Mouse (Mus musculus) gastrocnemius, adult 2 months (tissue): ENCODE data around the gene Whamm. TPM values are rescaled to one million over a fixed set of nuclear protein-coding genes. Genes with fewer than 3 reads are reported as not detected.
A peak's percentile ranks its signal among the peaks of the same experiment; 100 is the strongest.

Experiments used
- DNase-seq: peaks from one replicate; pipeline ENCODE4 v3.0.0; 2022
- H3K27ac ChIP-seq: fragments of 200-600 bp; 2 replicates; pipeline ENCODE4 v1.8.1; 2022; ENCODE audit warnings: mild to moderate bottlenecking
- H3K4me3 ChIP-seq: fragments of 200-600 bp; 2 replicates; pipeline ENCODE4 v1.8.1; 2022; ENCODE audit warnings: mild to moderate bottlenecking, moderate library complexity
- CTCF ChIP-seq: fragments of 200-600 bp; IDR thresholded peaks from 2 replicates; pipeline ENCODE4 v1.8.1; 2022; ENCODE audit warnings: antibody characterized with exemption, mild to moderate bottlenecking, moderate library complexity
- intact Hi-C: fragments of 180-260 bp; cut with DNase I; formaldehyde crosslinking; loops from one replicate; pipeline ENCODE4 v1.15.1; 2025
- total RNA-seq, 2 experiments: library from RNA; stranded (reverse); gene quantifications; 2 replicates each; pipeline ENCODE4 v1.2.3; 2021

The Whamm gene
- total RNA-seq, 2 experiments from 2014 or later, result 6.9 to 11.2 TPM

DNA sequence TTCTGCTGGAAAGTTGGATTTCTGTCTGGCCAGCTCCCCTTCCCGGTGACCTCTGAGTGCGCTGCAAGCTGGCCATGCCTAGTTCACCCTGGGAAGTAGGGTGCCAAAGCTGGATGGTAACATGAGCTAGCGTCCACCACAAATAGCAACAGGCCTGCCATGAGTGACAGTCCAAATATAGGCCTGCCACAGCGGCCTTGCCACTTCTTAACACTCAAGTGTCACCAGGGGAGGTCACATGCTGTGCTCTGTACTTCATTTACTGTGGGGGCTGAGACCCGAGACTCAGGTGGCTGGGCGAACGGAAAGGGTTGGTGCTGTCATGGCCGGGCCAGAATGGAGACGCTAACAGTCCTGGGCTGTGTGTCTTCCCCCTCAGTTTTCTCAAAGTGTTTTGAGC is 4.2 kb upstream of the Whamm start, which contains the start of gene Fsd2:
Gene Fsd2, minus strand, starts transcription at position 53 of the 400 bp plus-strand sequence.
- no peak for TF ChIP-seq CTCF
- peak; percentile 87 for DNase-seq
- H3K27ac ChIP-seq, result peak within 1 kb of the TSS; percentile 93
- H3K4me3 ChIP-seq, result peak within 1 kb of the TSS; percentile 73
- intact Hi-C loops, result no loop called here

GRCm38 (mm10) chr7:81567396-81567795 is 3.7 kb upstream of the Whamm start:
- peak overlapping the region; percentile 45 for H3K4me3 ChIP-seq
- intact Hi-C loops, result no loop called here
- H3K27ac ChIP-seq, result peak overlapping the region; percentile 93

GRCm38 (mm10) chr7:81569851-81570250 is 1.2 kb upstream of the Whamm start:
- Histone ChIP-seq H3K4me3 (no peak overlapping the region), H3K27ac (peak overlapping the region; percentile 99)
- intact Hi-C loops, result loop anchor here (2.0 kb wide), 1 partner anchor 47 kb away; no protein-coding TSS in a partner anchor
- no peak for TF ChIP-seq CTCF
- no peak for DNase-seq

More at GRCm38 (mm10) chr7:81567396-81567795, 3.7 kb upstream of the Whamm start:
- no peak for DNase-seq
- no peak for TF ChIP-seq CTCF

- intact Hi-C loops, result loop anchor here (2.0 kb wide), 1 partner anchor 47 kb away; no protein-coding TSS in a partner anchor
- no peak for TF ChIP-seq CTCF
- no peak for DNase-seq
- no peak overlapping the region for H3K4me3 ChIP-seq
- H3K27ac ChIP-seq, result peak overlapping the region; percentile 99
These were observed 795 bp upstream of the Whamm start for GRCm38 (mm10) chr7:81570271-81570670.

DNA sequence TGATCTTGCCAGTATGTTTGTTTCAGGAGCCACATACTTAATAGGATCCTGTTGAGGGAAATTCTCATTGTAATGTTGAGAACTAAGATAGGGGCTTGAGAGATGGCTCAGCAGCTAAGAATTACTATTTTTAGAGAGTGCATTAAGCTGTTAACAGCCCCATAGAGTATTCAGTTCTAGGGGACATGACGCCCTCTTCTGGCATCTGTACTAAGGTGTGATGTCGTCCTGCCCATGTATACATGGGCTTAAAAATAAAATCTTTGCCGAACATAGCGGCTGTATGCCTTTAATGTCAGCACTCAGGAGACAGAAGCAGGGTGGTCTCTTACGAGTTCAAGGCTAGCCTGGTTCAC is 336 bp upstream of the Whamm start:
- Histone ChIP-seq H3K4me3 (peak overlapping the region; percentile 96), H3K27ac (peak overlapping the region; percentile 99)
- DNase-seq, result no peak
- intact Hi-C loops, result loop anchor here (2.0 kb wide), 1 partner anchor 48 kb away; no protein-coding TSS in a partner anchor
- peak; percentile 41; the same call in 1 of the 2 replicates for TF ChIP-seq CTCF

- intact Hi-C loops, result loop anchor here (2.0 kb wide), 1 partner anchor 49 kb away; no protein-coding TSS in a partner anchor
- peak overlapping the region; percentile 99 for H3K27ac ChIP-seq
- no peak for TF ChIP-seq CTCF
- no peak for DNase-seq
- H3K4me3 ChIP-seq, result peak overlapping the region; percentile 96
These were observed 925 bp downstream of the Whamm start for GRCm38 (mm10) chr7:81571941-81572441.

- intact Hi-C loops, result no loop called here
- H3K27ac ChIP-seq, result peak overlapping the region; percentile 99
These were observed 1.7 kb downstream of the Whamm start for GRCm38 (mm10) chr7:81572610-81573268.

DNA sequence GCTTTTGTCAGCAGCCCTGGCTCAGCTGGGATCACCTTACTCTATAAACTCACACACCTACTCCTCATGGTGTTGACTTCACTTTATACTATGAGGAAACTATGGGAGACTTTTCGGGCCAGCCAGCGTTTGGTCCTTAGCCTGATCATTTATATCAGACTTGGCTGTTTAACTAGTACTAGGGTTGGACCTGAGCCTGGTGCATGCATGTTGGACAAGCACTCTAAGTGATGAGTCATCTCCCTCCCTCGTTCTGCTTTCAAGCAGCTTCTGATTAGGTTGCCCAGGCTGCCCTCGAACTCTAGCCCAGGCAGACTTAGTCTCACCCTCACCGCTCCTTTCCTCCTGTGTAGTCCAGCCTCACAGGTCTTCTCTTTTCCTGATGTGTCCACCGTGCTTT is 2.3 kb downstream of the Whamm start:
- DNase-seq, result peak; percentile 62
- Histone ChIP-seq H3K4me3 (peak overlapping the region; percentile 96), H3K27ac (peak overlapping the region; percentile 99)
- intact Hi-C loops, result no loop called here
- TF ChIP-seq CTCF, result no peak

More at GRCm38 (mm10) chr7:81572610-81573268, 1.7 kb downstream of the Whamm start:
- no peak for TF ChIP-seq CTCF
- H3K4me3 ChIP-seq, result peak overlapping the region; percentile 96
- no peak for DNase-seq

GRCm38 (mm10) chr7:81573821-81574220 is 2.8 kb downstream of the Whamm start:
- intact Hi-C loops, result no loop called here
- TF ChIP-seq CTCF, result no peak
- DNase-seq, result no peak
- no peak overlapping the region for H3K4me3 ChIP-seq
- peak overlapping the region; percentile 99 for H3K27ac ChIP-seq

- intact Hi-C loops, result no loop called here
- no peak for DNase-seq
- no peak for TF ChIP-seq CTCF
- Histone ChIP-seq H3K4me3 (no peak overlapping the region), H3K27ac (no peak overlapping the region)
These were observed 4.5 kb downstream of the Whamm start for GRCm38 (mm10) chr7:81575606-81576005.

GRCm38 (mm10) chr7:81577872-81578271 is 6.8 kb downstream of the Whamm start:
- TF ChIP-seq CTCF, result no peak
- intact Hi-C loops, result no loop called here
- Histone ChIP-seq H3K27ac (no peak overlapping the region), H3K4me3 (no peak overlapping the region)
- DNase-seq, result no peak

- intact Hi-C loops, result no loop called here
- no peak for DNase-seq
- Histone ChIP-seq H3K4me3 (no peak overlapping the region), H3K27ac (no peak overlapping the region)
- no peak for TF ChIP-seq CTCF
These were observed 7.3 kb downstream of the Whamm start for GRCm38 (mm10) chr7:81578413-81578812.

DNA sequence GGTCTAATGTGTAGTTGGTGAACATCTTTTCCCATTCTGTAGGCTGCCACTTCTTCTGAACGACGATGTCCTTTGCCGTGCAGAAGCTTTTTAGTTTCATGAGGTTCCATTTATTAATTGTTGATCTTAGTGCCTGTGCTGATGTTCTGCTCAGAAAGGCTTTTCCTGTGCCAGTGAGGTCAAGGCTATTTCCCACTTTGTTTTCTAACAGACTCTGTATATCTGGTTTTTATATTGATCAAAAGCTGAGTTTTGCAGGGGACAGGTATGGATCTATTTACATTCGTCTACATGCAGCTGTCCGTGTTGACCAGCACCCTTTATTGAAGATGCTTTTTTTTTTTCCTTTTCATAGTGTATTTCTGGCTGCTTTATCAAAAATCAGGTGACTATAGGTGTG is 8.2 kb downstream of the Whamm start:
- no peak for TF ChIP-seq CTCF
- Histone ChIP-seq H3K4me3 (no peak overlapping the region), H3K27ac (no peak overlapping the region)
- intact Hi-C loops, result no loop called here
- no peak for DNase-seq
